Mouse (Mus musculus) megakaryocyte, embryonic 14.5 days (primary cell): ENCODE measurements at regions not wholly inside any gene's neighbourhood (a gene's known extent, or its start where the extent isn't known, plus 50 kb on each side); places are given as distances from the start of the nearest gene placed in this dataset.

ENCODE experiments used
- FLI1 ChIP-seq: IDR thresholded peaks from 2 replicates; pipeline ENCODE4 v1.6.1; 2012; ENCODE audit warnings: low read length, inconsistent platforms, mixed read lengths
- GATA1 ChIP-seq: IDR thresholded peaks from 3 replicates; pipeline ENCODE4 v1.6.1; 2012; ENCODE audit warnings: mixed read lengths, low read length, inconsistent platforms, borderline replicate concordance

GRCm38 (mm10) chr6:117604834-117605233, 236.1 kb upstream of the Zfp637 start:
- TF ChIP-seq GATA1 (no peak), FLI1 (no peak)
